Mouse (Mus musculus) liver, adult 10 weeks (tissue): Measurements from ENCODE around the gene Tex22. TPM values are rescaled to one million over a fixed set of nuclear protein-coding genes. Genes with fewer than 3 reads are reported as not detected.

ENCODE experiments used
- polyA plus RNA-seq: library from polyadenylated mRNA; stranded (reverse); fragments of 350-450 nt; fragmentation: Illumina TruSeq; extraction: RNeasy Lipid Tissue Mini Kit (QIAGEN cat#74804); gene quantifications from one replicate; pipeline ENCODE4 v1.2.3, GENCODE M21; 2014; ENCODE audit warnings: low read depth, low replicate concordance

The Tex22 gene
- polyA plus RNA-seq = not detected

DNA sequence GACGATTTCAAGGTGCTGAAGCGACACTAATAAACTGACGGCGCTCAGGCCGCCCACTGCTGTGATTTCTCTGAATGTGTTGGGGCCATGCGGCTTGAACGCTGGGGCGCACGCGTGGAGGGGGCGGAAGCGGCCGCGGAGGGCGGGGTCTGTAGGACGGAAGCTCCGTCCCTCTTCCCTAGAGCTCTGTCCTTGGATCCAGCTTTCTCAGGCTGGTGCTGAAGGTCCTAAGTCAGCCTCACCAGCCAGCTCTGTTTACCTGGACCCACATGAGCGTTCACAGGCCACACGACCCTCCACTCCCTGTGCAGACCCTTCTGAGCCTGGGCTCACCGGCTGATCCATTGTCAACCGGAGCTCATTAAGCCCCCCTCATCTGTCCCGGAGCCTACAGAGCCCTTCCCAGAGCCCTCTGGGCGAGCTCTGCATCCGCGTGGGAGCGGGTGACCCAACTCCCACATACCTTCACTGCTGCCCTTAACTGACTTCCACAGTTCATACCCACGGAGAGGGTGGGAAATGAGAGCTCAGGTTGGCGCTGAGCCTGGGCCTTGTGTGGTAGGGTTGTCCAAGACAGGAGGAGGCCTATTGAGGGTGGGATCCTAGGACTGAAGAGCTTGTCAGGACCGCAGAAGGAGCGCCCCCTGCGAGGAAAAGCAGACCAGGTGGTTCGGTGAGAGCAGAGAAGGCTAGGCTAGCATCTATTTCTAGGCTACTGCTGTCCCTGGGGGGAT is at the start of gene Tex22:
Gene Tex22 (plus strand): TSS at position 174 of the 734 bp plus-strand sequence.

DNA sequence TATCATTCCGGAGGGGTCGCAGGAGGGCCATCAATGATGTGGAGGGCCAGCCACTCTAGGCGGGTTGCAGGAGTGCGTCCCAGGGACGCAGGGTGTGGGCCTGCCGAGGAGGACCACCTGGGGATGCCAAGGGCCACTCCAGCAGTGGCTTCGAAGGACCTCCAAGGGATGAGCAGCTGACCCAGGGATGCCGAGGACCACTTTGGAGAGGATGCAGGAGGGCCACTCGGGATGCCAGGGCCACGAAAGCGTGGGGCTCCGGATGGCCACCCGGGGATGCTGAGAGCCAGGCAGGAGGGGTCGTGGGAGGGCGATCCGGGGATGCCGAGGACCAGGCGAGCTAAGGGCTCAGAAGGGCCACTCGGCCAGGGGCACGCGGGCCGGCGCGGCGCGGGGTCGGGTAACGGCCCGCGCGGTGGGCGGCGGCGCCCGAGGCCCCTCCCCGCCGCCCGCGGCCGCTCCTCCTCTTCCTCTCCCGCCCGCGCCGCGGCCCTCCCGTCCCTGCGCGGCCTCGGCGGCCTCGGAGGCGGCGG is 23.5 kb downstream of the Tex22 start, which contains the start of gene Mta1:
Gene Mta1 (plus strand): TSS at position 530 of the 533 bp plus-strand sequence.

Other genes with a start within 250 kb of the Tex22 start
- 1.6 TPM for gene Cdca4, start 245.1 kb upstream of the Tex22 start, polyA plus RNA-seq
- not detected for gene Gpr132, start 206.3 kb upstream of the Tex22 start, polyA plus RNA-seq
- not detected for gene Jag2, start 144.7 kb upstream of the Tex22 start, polyA plus RNA-seq
- 1.1 TPM for gene Nudt14, start 132.4 kb upstream of the Tex22 start, polyA plus RNA-seq
- gene Btbd6, start 98.0 kb upstream of the Tex22 start, polyA plus RNA-seq = 1.5 TPM
- 6.3 TPM for gene Brf1, start 73.8 kb upstream of the Tex22 start, polyA plus RNA-seq
- gene Pacs2, start 60.0 kb upstream of the Tex22 start, polyA plus RNA-seq = 3.1 TPM
- gene Mta1, start 23.8 kb downstream of the Tex22 start, polyA plus RNA-seq = 5.7 TPM
- 2.4 TPM for gene Crip2, start 65.7 kb downstream of the Tex22 start, polyA plus RNA-seq
- gene Crip1, start 71.8 kb downstream of the Tex22 start, polyA plus RNA-seq = not detected
- not detected for gene Tedc1, start 81.9 kb downstream of the Tex22 start, polyA plus RNA-seq
- gene Tmem121, start 111.4 kb downstream of the Tex22 start, polyA plus RNA-seq = not detected